Mouse (Mus musculus): ENCODE measurements around the gene Gucy2c.
"Not testable (repeated sequence)": the region's sequence is repeated elsewhere in the genome, so short reads cannot be mapped to it uniquely, and the experiment has no call there.

The Gucy2c gene

DNA sequence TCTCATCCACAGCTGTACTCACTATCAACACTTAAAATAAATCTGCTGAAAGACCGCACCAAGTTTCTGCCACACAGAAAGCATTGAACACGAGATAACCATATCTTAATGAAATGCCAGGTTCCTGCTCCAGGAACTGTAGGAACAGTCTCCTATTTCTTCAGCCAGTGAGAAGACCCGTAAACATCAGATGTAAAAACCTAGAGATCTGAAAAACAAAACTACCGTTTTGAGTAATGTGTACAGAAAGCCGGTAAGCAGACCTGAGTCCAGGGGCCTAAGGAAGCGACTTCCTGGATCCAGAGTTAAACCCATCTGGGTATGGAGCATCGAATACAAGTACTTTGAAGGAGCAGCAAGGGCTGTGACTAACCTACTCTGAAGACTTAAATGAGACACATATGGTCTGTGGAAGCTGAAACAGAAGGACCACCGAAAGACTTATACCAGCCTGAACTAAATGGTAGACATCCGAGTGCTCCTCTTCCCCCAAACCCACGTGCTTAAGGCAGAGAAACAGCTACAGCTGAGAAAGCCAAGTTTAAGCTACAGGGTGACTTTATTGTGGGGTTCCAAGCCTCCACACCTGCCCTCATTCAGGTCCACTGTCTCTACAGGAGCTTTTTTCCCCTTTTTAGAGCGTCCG lies 21.7 kb upstream of the Gucy2c start:
- DNase-seq: no peak

DNA sequence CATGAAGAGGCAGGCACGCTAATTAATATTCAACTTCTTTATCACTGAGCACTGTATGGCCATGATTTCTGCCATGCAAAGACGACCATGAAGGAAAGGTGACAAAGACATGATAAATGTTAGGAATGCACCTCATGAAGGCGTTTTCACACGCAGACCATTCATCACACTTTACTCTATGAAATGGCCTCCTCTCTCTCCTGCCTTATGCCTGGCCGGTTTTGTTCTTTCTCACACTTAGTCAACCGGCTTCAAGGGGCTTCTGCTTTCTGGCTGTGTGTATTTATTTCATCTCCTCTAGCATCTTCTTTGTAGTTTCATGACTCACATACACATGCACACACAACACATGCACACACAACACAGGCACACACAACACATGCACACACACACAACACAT lies 19.7 kb upstream of the Gucy2c start:
- DNase-seq: no peak

DNA sequence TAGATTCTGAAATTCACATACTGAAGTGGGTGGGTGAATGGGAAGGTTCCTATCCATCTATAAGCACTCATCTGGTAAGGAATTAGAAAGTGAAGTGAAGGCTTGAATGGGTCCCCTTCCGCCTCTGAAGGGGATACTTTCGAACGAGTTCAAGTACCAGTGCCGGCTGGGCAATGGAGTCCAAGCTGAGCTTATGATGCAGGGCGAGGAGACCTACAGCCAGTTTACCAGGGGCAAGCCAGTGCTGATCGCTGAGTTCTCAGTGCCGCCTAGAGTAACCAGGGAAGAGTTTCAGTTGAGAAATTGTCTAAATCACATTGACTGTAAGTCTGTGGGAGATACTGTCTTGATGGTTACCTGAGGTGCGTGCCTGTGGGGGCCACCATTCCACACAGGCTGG lies 19.1 kb upstream of the Gucy2c start:
- no peak for DNase-seq

DNA sequence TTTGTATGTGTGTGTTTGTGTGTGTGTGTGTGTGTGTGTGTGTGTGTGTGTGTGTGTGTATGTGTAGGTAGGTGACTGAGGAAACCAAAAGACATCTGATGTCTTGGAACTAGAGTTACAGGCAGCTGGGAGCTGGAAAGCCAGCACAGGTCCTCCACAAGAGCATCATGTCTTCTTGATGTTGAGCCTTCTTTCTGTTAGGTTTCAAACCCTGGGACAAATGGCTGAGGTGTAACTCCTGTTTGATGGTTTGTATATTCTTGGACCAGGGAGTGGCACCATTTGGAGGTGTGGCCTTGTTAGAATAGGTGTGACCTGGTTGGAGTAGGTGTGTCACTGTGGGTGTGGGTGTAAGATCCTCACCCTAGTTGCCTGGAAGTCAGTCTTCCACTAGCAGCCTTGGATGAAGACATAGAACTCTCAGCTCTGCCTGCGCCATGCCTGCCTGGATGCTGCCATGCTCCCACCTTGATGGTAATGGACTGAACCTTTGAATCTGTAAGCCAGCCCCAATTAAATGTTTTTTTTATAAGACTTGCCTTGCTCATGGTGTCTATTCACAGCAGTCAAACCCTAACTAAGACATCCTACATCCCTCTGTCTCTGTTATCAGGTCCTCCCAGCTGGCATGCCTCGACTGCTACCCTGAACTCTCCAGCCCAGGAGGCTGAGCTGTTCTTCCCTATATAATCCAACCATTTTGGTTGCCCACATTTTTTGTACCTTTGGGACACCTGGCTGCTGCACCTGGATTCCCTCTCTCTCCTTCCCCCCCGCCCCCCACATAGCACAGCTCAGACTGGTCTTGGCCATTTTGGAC lies 16.5 kb upstream of the Gucy2c start:
- DNase-seq: not testable (repeated sequence)

DNA sequence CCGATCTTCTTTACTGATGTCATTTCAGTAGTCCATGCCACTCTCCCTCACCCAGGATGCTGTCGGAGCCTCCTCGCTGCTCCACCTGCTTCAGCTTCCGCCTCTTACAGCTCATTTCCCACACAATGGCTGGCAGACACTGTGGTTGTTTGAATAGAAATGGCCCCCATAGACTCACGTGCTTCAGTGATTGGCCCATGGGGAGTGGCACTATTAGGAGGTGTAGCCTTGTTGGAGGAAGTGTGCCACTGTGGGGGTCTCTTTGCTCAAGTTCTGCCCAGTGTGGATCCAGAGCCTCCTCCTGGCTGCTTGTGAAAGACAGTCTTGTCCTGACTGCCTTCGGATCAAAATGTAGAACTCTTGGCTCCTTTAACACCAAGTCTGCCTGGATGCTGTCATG lies 14.3 kb upstream of the Gucy2c start:
- DNase-seq: no peak

DNA sequence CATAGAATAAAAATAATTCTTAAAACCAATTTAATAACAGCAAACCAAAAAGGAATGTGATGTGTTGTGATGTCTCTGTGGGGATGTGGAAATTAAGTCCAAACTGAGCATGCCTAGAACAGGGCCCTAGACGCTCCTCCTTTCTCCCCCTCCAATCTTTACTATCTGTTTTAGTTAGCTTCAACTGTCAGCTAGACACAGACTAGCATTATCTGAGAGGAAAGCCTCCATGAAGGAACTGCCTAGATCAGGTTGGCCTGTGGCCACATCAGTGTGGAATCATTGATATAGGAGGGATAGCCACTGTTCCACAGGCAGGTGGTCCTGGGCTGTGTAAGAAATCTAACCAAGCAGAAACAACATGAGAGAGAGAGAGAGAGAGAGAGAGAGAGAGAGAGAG lies 13.5 kb upstream of the Gucy2c start:
- DNase-seq: no peak

DNA sequence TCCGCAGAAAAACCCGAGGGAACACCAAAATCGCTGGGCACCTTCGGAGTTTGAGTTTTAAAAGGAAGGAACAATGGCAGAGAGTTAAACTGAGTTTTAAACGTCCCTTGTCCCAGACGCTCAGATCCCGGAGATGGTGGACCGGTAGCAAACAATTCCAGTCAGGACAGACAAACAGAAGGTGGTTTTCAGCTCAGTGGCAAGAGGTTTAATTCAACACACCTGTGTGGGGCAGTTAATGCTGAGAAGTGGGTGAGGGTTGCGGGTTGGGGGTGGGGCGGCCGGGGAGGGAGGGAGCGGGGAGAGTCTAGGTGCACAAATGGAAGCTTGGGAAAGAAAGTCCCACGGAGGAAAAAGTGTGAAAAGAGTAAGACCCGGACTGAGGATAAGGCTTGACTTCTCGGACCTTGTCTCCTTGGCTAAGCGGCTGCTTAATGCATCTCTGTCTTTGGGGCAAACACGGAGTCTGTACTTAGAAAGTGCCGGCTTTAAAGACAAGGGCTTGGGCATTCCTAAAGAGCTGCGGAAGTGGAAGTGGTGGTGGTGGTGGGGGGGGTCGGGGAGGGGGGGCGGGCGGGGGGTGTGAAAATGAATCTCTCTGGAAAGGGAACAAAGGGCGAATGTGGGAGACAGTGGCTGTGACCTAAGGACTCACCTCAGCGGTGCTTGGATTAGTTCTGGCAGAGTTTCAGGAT lies 12.4 kb upstream of the Gucy2c start:
- DNase-seq: no peak

DNA sequence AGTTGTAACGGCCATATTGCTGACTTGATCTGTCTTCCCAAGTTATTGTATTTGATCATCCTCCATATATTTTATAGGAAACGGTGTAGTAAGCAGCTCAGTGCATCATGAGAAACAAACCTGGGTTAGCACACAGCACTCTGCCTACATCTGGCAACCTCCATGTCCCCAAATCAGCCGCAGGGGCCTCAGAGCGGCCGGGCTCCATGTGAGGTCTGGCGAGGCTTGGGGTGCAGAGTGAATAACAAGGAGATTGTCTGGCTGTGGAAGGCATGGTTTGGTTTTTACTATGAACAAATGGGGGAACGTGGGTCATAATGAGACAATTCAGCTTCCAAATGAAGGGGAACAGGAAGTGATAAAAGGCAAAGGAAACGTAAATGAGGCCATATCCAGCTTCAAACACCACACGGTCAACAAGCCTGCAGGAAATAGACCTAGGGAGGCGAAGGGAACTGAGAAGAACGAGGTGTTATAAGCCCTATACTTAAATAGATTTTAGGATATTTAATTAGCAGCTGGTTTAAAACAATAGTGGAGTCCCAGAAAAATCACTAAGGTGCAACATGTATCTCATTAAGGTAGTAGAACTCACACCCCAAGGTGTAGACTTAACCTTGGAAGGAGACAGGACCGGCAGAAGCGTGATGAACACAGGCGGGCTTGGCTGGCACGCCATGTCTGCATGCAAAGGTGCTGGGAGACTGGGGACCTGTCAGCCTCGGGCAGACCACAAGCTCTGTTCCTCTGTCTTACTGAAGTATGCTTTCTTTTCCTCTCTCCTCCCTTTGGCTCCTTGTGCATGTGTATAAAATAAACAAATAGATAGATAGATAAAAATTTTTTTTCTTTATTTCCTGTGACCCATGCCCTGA lies 11.6 kb upstream of the Gucy2c start:
- no peak for DNase-seq

DNA sequence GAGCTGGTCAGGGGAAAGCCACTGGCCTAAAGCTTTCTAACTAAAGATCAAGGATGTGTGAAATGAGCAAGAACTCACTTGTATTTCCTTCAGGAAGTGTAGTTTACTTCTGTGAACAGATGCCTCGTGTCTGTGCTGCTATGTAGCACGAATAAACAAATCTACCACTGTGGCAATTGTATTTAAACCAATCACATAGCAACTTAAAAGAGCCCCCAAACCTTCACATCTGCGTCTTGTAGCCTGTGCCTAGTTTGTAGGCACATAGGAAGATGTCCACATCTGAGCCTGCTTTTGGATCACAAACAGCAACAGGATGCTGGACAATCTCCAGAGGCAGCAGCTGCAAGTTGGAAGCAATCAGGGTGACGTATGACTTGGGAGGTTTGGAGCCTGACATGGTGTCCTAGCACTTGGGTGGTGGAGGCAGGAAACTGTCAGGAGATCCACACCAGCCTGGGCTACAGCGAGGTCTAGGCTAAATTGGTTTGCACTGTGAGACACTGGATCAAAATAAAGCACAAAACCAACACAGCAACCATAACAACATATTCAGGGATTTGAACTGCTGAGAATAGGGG lies 7.9 kb upstream of the Gucy2c start:
- DNase-seq: no peak

DNA sequence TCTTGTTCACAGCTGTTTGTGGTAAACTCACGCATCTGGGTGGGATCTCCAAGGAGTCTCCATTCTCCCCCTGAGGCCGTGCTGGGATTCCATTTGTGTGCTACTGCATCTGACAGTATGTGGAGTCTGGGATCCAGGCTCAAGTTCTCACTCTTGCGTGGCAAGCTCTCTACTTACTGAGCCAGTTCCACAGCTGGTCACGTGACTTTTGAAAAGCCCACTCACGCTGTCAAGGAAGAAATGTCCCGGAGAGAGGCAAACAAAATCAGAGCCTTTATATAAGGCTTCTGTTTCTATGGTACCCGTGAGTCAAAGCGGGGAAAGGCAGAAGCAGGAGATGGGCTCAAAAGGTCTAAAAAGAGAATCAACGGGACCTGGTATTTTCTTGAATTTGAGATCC lies 1.2 kb upstream of the Gucy2c start:
- peak; percentile 33 for DNase-seq

DNA sequence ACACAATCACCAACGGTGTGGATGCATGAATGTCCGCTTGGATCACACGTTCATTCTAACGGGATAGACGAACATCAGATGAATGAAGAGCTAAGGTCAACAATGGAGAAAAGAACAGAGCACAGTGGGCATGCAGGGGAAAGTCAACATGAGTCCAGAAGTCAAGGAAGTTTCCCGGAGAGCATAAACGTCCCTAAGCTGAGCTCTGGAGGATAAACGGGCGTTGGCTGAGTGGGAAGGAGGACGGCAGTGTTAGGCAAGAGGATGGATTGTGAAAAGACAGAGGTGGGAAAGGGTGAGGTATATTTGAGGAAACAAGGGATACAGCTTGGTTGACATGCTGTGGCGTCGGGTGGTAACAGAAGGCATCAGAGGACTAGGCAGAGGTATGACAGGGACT lies 581 bp upstream of the Gucy2c start:
- no peak for DNase-seq

DNA sequence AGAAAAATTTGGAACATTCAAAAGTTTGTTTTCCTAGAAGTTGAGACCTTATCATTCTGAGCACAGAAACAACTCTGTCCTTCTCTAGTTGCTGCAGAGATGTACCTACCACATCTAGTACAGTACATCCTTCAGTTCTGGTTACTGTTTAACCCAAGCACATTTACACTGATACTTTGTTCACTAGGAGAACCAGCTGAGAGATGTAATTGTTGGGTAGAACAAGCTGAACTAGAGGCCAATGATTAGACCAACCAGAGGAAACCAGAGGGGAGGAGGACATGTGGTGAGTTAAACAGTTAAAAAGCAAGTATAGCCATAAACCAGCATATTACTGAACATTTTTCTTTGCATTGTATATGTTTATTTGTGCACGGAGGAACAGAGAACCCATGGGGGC lies 5.2 kb downstream of the Gucy2c start:
- no peak for DNase-seq

DNA sequence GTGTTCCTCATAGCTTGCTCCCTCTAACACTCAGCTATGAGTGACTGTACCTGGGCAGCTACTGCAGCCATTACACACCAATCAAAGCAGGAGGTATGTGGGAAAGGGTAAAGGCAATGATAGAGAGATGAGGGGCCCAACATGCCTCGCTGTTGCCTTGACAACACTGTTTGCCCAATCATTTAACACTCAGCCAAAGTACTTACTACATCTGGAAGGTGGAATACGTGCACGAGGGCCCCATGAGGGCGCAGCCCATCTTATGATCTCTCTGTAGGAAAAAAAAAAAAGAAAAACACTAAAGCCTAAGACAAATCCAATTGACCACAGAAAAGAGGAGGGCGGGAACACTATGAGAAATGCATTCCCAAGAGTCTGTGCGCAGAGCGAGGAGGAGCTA lies 11.7 kb downstream of the Gucy2c start:
- DNase-seq: no peak

DNA sequence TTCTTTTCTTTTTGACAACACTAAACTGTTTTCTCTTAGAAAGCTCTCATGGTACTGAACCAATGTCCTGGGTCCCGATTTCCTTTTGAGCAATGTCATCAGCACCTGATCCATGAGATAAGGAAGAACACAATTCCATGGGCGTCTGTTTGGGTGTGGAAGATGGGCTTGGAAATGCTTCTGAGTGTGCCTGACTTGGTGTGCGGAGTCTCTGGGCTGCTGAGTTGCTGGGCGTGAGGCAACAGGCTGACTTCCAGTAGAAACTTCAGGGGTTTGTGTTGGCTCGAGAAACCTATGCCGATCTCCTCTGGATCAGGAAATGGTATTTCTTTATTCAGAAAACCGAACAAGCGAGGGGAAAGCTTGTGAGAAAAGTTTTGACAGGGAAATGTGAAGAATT lies 12.4 kb downstream of the Gucy2c start:
- DNase-seq: no peak

DNA sequence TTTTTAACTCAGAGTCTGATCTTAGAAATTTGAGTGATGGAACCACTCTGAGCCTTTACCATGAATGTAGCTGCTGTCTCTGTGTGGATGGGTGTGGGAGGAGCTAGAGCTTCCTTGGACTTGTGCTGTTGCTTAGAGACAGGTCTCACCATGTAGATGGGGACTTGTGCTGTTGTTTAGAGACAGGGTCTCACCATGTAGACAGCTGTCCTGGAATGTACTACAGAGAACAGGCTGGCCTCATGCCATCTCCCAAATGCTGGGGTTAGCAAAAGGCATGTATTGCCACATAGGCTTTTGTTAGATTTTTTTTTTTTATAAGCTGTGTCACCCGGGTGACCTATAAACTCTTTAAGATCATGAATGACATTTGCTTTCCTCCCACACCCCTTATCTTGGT lies 17.7 kb downstream of the Gucy2c start:
- no peak for DNase-seq

DNA sequence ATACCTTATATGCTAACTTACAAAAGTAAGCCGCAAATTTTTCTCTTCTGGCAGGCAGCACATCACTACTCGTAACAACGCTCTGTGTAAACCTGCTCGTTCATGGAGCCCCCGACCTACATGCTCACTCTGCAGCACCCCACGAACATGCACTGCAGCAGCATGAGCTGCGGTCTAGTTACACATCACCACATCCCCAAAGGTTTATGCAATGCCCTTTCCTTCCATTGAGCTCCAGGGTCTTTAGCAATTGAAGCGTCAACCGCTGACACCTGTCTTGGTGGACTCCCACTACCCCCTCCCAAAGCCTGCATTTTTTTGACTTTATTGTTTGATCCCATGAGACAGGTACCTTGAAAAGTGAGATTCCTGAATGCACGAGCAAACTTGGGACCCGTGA lies 31.0 kb downstream of the Gucy2c start:
- DNase-seq: no peak

DNA sequence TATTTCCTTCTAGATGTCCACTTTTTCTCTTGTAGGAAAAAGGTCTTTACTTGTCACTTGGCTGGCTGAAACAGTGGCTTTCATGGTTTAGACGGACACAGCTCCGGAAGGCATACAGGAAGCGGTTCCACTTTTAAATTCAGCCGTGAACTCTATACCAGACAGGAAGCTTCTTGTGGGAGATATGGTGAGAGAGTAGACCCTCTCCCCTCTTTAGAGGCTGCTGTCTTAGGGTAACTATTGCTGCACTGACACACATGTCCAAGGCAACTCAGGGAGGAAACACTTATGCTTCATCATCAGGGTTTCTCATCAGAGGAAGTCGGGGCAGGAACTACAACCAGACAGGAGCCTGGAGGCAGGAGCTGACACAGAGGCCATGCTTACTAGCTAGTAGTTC lies 36.0 kb downstream of the Gucy2c start:
- no peak for DNase-seq

DNA sequence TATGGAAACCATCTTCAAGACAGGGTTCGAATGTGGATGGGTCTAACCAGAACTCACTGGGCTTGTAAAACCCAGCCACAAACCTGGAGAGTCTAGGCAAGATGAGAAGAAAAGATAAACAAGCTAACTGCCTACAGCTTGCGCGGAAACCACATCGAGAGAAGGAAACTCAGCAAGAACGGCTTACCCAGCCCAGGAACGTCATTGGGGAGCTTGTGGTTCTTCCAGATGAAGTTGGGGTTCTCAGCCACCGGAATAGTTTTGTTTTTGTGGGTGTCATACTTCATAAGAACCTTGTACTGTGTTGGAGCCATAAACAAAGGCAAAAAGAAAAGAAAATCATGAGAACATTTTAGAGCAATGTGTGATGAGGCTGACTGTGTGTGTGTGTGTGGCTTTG lies 37.8 kb downstream of the Gucy2c start:
- no peak for DNase-seq

DNA sequence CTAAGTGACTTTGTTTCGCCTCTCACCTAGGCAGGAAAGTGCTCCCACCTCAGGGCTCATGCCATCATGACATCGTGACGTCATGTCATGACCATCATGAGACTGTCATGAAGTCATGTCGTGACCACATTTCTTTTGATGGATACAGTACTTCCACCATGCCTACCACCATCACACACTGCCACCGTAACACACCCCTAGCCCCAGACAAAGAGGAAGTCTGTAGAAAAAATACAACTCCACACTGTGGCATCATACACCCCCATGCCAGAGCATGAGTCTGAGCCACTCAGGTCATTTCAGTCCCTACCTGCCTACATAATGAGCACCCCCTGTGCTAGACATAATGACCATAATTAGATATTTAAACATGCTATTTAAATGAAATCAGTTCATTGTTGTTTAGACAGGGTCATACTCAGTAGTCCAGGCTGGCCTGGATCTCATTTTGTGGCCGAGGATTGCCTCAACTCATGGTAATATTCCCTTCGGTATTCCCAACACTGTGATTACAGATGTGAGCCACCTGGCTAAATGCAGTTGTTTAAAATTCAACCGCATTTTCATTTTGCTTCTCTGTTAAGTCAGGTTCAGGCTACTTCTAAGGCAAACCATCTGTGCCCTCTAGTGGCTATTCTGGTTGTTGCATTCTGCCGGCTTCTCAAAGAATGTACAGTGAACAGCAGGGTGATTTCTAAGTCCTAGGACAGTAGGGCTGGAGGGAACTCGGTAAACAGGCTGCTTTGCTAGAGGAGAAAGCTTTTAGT lies 39.0 kb downstream of the Gucy2c start:
- peak; percentile 85 for DNase-seq

DNA sequence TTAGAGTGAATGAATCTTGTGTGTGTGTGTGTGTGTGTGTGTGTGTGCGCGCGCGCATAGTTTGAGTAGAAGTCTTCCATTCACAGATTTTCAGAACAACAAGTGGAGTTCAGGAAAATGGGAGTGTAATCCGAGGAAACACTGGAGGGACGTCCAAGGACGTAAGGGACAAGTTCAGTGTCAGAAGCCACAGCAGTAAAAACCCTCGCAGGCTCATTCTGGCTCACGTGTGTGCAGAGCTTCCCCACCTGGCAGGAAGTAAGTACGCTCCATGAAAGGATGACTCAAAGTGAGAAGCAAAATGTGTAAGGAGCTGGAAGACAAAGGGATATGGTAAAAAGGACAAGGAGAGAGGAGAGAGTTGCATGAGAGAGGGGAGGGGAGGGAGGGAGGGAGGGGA lies 40.3 kb downstream of the Gucy2c start:
- DNase-seq: no peak

DNA sequence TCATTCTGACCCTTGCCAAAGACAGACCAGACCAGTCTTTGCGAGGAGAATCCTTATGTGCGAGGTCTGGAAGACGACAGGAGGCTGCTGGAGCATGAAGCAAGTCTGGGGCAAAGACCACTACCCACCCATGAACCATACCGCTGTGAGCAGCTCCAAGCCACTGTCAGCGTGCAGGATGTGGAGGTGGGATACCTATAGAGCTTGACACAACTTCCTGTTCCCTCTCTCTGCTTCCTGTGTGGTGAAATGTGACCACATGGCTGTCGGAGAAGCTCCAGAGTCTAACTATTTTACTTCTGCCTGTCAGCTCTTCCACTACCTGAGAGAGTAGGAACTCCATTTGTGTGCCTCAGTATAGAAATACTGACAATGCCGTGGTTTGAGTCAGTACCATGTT lies 45.8 kb downstream of the Gucy2c start:
- no peak for DNase-seq

DNA sequence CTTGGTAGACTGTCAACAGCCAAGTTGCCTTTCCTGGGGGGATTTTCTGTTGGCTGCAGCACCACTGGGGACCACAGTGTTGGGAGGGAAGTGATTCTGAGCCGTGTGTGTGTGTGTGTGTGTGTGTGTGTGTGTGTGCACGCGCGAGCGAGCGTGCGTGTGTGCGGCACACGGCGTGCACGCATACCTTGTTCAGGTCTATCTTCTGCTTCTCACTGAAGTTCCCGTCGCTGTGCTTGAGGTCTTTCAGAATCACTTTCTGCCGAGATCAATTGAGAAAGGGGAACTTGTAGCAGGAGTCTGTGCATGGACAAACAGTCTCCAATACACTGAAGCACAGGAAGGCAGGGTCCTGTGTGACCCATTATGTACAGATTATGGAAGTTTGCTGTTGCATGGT lies 53.4 kb downstream of the Gucy2c start:
- DNase-seq: no peak
